Mouse (Mus musculus) olfactory bulb, adult 2 months (tissue): ENCODE measurements around the gene Jmjd1c.

Experiments
- CTCF ChIP-seq: fragments of 200-500 bp; IDR thresholded peaks from 2 replicates; pipeline ENCODE4 v1.5.1; 2012; ENCODE audit warnings: low read depth, mild to moderate bottlenecking, low read length, moderate library complexity; ENCODE audit not compliant: insufficient read depth
- POLR2A ChIP-seq: fragments of 200-500 bp; IDR thresholded peaks from 2 replicates; pipeline ENCODE4 v1.6.1; 2012; ENCODE audit warnings: mild to moderate bottlenecking, low read depth, low read length, moderate library complexity; ENCODE audit not compliant: insufficient read depth

DNA sequence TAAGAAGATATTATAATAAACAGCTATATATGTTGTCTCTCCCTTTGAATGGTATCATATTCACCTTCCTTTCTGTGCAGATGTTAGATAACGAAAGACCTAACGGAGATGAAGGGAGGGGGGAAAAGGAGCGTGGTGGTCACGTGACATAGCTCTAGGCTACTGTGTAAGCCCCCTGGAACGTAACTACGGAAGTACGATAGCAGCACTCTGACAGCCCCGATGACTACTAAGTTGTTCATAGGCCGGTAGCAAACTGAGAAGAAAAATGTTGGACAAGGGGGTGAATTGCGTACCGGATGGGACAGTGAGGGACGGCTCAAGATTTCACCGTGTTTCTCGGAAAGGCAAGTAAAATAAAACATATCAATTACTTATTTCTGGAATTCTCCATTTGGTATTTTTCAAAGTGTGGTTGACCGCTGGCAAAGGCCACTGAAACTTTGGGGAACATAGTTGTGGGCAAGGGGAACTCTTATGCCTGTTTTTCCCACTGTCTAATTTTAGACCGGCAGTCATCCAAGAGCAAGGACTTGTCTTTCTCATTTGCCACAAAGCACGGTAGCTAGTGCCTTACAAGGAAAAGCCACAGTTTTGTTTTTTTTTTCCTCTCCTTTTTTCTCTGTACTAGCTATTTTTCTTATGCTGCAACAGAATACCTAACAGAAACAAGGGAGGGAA is 201.4 kb downstream of the Jmjd1c start:
- TF ChIP-seq CTCF = no peak
- no peak for TF ChIP-seq POLR2A
